ENCODE assay signal across 12 mouse cellular contexts in the genomic region with DNA sequence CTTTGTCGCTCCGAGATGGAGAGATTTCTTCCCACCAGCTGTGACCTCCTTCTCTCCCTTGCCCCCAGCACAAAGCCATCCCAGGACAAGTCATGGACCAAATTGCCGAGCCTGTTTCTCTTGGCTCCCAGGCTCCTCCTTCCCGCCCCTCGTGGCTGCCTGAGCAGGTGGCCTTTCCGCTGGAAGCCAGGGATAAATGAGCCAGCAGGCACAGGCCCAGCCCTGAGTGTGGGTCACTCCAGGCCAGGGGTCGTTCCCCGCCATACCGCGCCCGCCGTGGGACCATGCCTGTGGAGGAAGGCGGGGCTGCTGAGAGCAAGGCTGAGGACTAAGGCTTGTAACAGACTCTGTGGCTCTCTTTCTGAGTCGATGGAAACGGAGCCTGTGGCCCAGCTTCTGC. TPM values are rescaled to one million over a fixed set of nuclear protein-coding genes. Genes with fewer than 3 reads are reported as not detected.
DNase-seq lines count a peak whose midpoint lies in the region; ATAC-seq lines count a peak whose summit lies in the region.
"Had no signal": no experiment of that assay in that cellular context is flagged by ENCODE, and none has a peak within 500 bp of the region (broad histone marks: within the 10 kb centered on the region; RNA-seq: fewer than 3 reads in every experiment).

No protein-coding gene starts in this region.

- H3K4me1 ChIP-seq in forebrain, embryonic 12.5 days = peaks cover 11% of the 10 kb centered on the region
- H3K4me1 ChIP-seq: liver, embryonic 15.5 days had no signal

- no peaks in the 10 kb centered on the region for H3K36me3 ChIP-seq in forebrain, embryonic 12.5 days (replicated peaks)
- H3K36me3 ChIP-seq: hindbrain, embryonic 15.5 days; liver, embryonic 15.5 days had no signal

- no peak overlapping the region for H3K9ac ChIP-seq in forebrain, embryonic 12.5 days
- H3K9ac ChIP-seq: hindbrain, embryonic 15.5 days; liver, embryonic 15.5 days had no signal

- 43% methylated on average over 15 of the region's 15 CpGs for WGBS in forebrain, embryonic 12.5 days

- H3K4me2 ChIP-seq in forebrain, embryonic 12.5 days = no peak overlapping the region
- H3K4me2 ChIP-seq: hindbrain, embryonic 15.5 days; liver, embryonic 15.5 days had no signal

- DNase-seq in embryo, embryonic 10 days (ENCODE audit: low spot score) = peak; percentile 27
- DNase-seq in embryo, embryonic 9.5 days (ENCODE audit: extremely low spot score) = no peak
- DNase-seq in ovary, postnatal 14 days (ENCODE audit: low spot score) = peak; percentile 48
- DNase-seq in ovary, adult 18-20 months (ENCODE audit: low spot score) = no peak
- DNase-seq in heart, postnatal 25 days (ENCODE audit: low spot score) = peak; percentile 76
- DNase-seq in testis, postnatal 10 days (ENCODE audit: low spot score) = peak; percentile 78
- no peak for DNase-seq in right cerebral cortex, postnatal 10 days (ENCODE audit: low spot score in 2 of 2)
- DNase-seq: cerebellum, adult 11 months had no signal

- H3K27ac ChIP-seq in forebrain, embryonic 12.5 days = no peak overlapping the region
- H3K27ac ChIP-seq: hindbrain, embryonic 15.5 days; left cerebral cortex, adult 2 months; liver, embryonic 15.5 days had no signal

- ATAC-seq in forebrain, embryonic 12.5 days (ENCODE audit: low FRiP score) = no peak

- H3K27me3 ChIP-seq in forebrain, embryonic 12.5 days = 0 out of 2 replicates have a peak, but pooled peaks cover 11% of the 10 kb centered on the region
- H3K27me3 ChIP-seq: hindbrain, embryonic 15.5 days; liver, embryonic 15.5 days had no signal

- intact Hi-C loops in heart, postnatal 25 days (cut with DNase I) = no loop called here

- no peaks in the 10 kb centered on the region for H3K9me3 ChIP-seq in forebrain, embryonic 12.5 days
- H3K9me3 ChIP-seq: hindbrain, embryonic 15.5 days; liver, embryonic 15.5 days had no signal

- H3K4me3 ChIP-seq in forebrain, embryonic 12.5 days (replicated peaks) = no peak overlapping the region
- H3K4me3 ChIP-seq: hindbrain, embryonic 15.5 days; left cerebral cortex, adult 2 months; liver, embryonic 15.5 days had no signal

RNA-seq across cellular contexts. Expression of a gene that starts 29.3 kb away (rescaled TPM):
- total RNA-seq in heart, postnatal 25 days (2021) = 100 to 1,000 TPM; 132 to 168 TPM
- polyA plus RNA-seq in forebrain, embryonic 12.5 days (2016; fragmentation: Nextera tagmentation; extraction: Ambion mirVana) = 4.5 and 5.2 TPM in 2 replicates

Comparison
In these comparisons a context has a peak if more than half of its experiments do, and no peak if none do; other contexts are left out.
1. DNase-seq: peak in embryo, embryonic 10 days (single experiment), ovary, postnatal 14 days (single experiment), heart, postnatal 25 days (single experiment) and testis, postnatal 10 days (single experiment); none in embryo, embryonic 9.5 days (single experiment), ovary, adult 18-20 months (single experiment) and right cerebral cortex, postnatal 10 days (0 of 2).